Mouse (Mus musculus) left cerebral cortex, adult 11 months (tissue): Measurements from ENCODE around the gene Invs.

Source experiments
- DNase-seq: peaks from one replicate; pipeline ENCODE4 v3.0.0; 2022; ENCODE audit warnings: low spot score

Invs gene

DNA sequence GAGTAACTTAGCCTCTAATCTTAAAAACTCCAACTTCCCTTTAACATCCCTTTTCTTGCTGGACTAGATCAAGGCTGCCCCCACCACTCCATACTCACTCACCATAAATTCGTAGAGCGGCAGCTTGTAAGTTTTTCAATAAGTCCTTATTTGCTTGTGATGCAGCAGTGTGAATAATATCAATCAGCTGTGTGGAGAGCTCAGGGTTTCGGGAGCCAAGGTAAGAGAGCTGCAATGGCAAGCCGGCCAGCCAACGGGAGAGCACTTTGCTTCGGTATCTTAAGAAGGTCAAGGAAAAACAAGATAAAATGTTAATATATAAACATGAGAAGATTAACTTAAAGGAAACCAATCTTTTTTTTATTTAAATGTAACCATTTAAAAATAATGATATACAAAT is 178.9 kb downstream of the Invs start:
- no peak for DNase-seq

DNA sequence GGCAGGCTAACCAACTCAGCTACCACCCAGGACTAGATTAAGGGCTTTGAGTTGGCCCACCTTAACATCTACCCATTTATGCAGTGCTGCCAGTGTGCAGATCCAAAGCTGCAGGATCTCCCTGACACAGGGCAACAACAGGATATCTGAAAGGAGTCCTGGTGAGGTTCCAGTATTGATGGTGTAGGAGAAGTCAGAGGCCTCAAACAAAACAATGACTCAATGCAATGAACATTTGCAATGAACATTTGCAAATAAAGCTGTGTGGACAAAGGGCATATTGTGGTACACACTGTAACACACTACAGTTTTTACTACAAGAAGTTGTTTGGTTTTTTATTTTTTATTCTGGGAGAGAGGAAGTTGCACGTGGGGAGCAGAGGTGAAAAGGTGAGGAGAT is 181.5 kb downstream of the Invs start:
- DNase-seq, result no peak

DNA sequence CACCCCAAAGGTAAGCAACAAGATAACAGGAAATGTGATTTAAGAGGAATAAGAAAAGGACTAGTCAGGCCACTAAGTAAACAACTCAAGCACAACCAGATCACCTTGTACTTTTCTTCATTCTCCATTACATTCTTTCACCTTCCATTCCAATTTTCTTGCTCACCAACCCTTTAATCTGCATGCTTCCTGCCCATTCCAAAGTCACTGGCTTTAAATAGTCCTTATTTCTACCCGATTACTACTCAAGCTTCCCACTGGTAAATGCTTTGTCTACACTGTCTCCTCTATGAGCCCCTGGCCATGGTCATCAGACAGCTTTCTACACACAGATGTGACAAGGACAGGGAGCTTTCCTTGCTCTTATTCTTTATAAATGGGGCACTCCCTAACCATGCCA is 191.4 kb downstream of the Invs start:
- no peak for DNase-seq

DNA sequence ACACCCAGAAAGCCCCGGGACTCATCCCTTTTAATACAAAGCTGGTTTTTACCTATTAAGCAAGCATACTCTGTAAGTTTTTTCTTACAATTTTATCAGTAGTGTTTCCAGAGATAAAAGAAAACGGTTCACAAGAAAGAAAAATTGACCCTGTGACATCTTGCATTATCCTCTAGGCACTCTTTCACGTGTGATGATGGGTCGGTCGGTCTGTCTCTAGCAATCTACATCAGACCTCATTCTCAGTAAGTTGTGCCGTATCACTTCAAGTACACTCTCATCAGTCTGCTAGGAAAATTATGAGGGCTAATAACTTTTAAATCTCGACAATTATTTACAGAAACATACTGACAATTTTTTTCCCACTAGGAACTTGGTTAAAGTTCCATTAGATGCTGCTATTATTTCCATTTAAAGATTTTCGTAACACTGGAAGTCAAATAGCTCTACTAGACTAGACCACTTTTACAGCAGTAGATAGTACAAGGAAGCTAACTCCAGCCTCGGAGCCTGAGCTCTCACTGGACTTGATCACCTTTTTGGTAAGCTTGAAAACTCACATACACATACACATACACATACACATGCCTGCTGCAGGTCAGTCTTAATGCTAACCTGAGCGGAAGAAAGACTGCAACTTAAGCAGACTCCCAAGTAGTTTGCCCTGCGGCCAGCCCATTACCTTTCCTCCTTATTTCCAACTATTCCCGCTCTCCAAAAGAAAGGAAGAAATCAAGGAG is 192.7 kb downstream of the Invs start:
- no peak for DNase-seq

DNA sequence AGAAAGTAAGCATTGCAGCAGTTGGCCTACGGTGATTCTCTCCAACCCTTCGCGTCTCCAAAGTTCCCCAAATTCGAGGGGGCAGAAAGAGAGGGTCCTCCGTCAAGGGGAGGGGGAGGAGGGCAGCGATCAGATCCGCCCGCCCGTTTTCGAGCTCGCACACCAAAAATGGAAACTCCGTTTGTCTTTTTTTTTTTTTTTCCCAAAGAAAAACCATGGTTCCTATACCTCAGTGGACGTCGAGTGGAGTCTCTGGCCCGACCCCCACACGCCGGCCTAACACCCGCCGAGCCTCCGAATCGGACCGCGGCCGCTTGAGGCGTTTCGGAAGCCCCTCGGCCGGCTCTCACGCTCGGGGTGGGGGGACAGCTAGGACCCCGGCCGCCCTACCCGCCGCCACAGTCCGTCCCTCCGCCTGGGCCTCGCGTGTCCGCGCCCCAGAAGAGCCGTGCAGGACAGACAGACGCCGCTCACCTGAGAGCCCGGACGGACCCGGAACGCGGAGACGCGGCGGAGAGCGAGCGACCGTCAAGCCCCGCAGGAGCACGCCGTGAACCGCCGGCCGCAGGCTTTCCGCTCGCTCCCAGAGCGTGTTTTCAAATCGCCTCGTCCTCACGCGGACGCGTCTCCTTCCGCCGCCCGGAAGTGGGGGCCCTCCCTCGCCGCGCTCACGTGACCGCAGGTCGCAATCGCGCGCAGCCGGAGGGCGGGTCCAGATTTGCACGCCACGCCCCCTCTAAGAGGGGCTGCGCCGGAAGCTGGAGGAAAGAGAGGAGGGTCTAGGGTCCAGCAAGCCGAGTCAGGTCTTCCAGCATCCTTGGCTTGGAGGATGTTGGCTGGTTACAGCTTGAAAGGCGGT is 193.5 kb downstream of the Invs start, which contains the start of gene Tex10:
Gene Tex10 (minus strand): TSS at position 668 of the 859 bp plus-strand sequence.
- DNase-seq, result peak; percentile 66

GRCm38 (mm10) chr4:48473651-48474011 is 194.1 kb downstream of the Invs start:
- DNase-seq, result no peak

DNA sequence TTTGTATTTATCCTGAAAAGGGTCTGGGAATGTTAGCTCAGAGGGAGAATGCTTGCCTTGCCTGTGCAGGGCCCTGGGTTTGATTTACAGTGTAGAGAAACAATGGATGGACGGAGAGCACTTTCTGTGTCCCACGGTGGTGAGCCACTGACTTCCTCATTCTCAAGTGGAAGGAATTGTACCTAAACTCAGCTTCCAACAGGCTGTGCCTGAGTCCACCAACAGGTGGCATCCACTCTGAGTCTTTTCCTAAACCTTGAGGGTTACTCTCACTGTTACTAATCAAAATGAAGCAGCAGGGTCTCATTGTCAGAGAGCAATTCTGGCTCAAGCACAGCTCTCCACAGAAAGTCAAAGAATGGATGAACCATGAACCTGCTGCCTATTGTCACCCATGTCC is 201.7 kb downstream of the Invs start:
- no peak for DNase-seq
